Mouse (Mus musculus) hindbrain, embryonic 16.5 days (tissue): ENCODE measurements around the gene Gm6034. TPM values are rescaled to one million over a fixed set of nuclear protein-coding genes. Genes with fewer than 3 reads are reported as not detected.
A peak's percentile ranks its signal among the peaks of the same experiment; 100 is the strongest.
"Not testable (repeated sequence)": the region's sequence is repeated elsewhere in the genome, so short reads cannot be mapped to it uniquely, and the experiment has no call there.

Source experiments
- ATAC-seq: fragments of 200-750 bp; cut with Nextera tagmentation; 2 replicates; pipeline ENCODE4 v1.8.0; 2017; ENCODE audit warnings: moderate TSS enrichment, moderate library complexity
- H3K27ac ChIP-seq: fragments of 300-500 bp; sonication (generic); 2 replicates; pipeline ENCODE4 v1.5.1; 2014; ENCODE audit warnings: low read depth, mild to moderate bottlenecking, control low read depth, low read length, moderate library complexity
- H3K27me3 ChIP-seq: fragments of 300-500 bp; sonication (generic); replicated peaks from 2 replicates; pipeline ENCODE4 v1.6.1; 2014; ENCODE audit warnings: low read length; ENCODE audit not compliant: control insufficient read depth, insufficient read depth
- H3K36me3 ChIP-seq: fragments of 300-500 bp; sonication (generic); 2 replicates; pipeline ENCODE4 v1.6.1; 2014; ENCODE audit warnings: mild to moderate bottlenecking, low read length, moderate library complexity, mixed read lengths; ENCODE audit not compliant: control insufficient read depth, insufficient read depth
- H3K4me1 ChIP-seq: fragments of 300-500 bp; sonication (generic); 2 replicates; pipeline ENCODE4 v1.6.1; 2014; ENCODE audit warnings: low read depth, low read length; ENCODE audit not compliant: control insufficient read depth, insufficient read depth
- H3K4me2 ChIP-seq: fragments of 300-500 bp; sonication (generic); 2 replicates; pipeline ENCODE4 v1.6.1; 2014; ENCODE audit warnings: mild to moderate bottlenecking, low read length, control low read depth, moderate library complexity
- H3K4me3 ChIP-seq: fragments of 300-500 bp; sonication (generic); 2 replicates; pipeline ENCODE4 v1.5.1; 2014; ENCODE audit warnings: mild to moderate bottlenecking, low read length, control low read depth, moderate library complexity
- H3K9ac ChIP-seq: fragments of 300-500 bp; sonication (generic); 2 replicates; pipeline ENCODE4 v1.6.1; 2014; ENCODE audit warnings: low read depth, mild to moderate bottlenecking, control low read depth, low read length, moderate library complexity
- H3K9me3 ChIP-seq: fragments of 300-500 bp; sonication (generic); 2 replicates; pipeline ENCODE4 v1.6.1; 2014; ENCODE audit warnings: mild to moderate bottlenecking, low read length, moderate library complexity; ENCODE audit not compliant: control insufficient read depth
- whole genome bisulfite sequencing: fragments of 180-500 bp; shearing (Covaris S2); extraction: QIAGEN DNeasy Blood & Tissue Kit; methylation state at CpG from one replicate; pipeline ENCODE4 v1.1.7; 2014; 5-methylcytosine and 5-hydroxymethylcytosine counted together
- polyA plus RNA-seq: library from polyadenylated mRNA; unstranded; fragments of >200 nt; fragmentation: Nextera tagmentation; extraction: Ambion mirVana; gene quantifications from 2 replicates; pipeline ENCODE4 v1.2.1, GENCODE M21; 2015

The Gm6034 gene
- polyA plus RNA-seq, 1 experiment from 2014 or later, result not detected

GRCm38 (mm10) chr17:36028879-36029619 lies 13.7 kb upstream of the Gm6034 start:
- no peak for ATAC-seq

GRCm38 (mm10) chr17:36030046-36030702 lies 12.6 kb upstream of the Gm6034 start:
- H3K4me3 ChIP-seq, H3K9me3 ChIP-seq: not testable (repeated sequence)
- 75% methylated on average over 2 of the region's 4 CpGs for WGBS

More at GRCm38 (mm10) chr17:36028879-36029619, 13.7 kb upstream of the Gm6034 start:
- no peaks in the 10 kb centered on the region for H3K36me3 ChIP-seq
- 0 out of 2 replicates have a peak, but pooled peaks cover 2% of the 10 kb centered on the region for H3K4me1 ChIP-seq
- H3K27me3 ChIP-seq, result no peaks in the 10 kb centered on the region
- H3K4me2 ChIP-seq, result no peak overlapping the region
- WGBS, result 79% methylated on average over 7 of the region's 7 CpGs
- H3K4me3 ChIP-seq, result no peak overlapping the region
- H3K9me3 ChIP-seq, result no peaks in the 10 kb centered on the region
- no peak overlapping the region for H3K27ac ChIP-seq
- H3K9ac ChIP-seq, result no peak overlapping the region

GRCm38 (mm10) chr17:36030703-36031582 lies 11.8 kb upstream of the Gm6034 start:
- ATAC-seq, result peak; percentile 6; the same call in 1 of the 2 replicates
- H3K36me3 ChIP-seq, H3K9me3 ChIP-seq, H3K27ac ChIP-seq, H3K27me3 ChIP-seq, H3K4me1 ChIP-seq: not testable (repeated sequence)
- WGBS, result 36% methylated on average over 8 of the region's 8 CpGs
- Histone ChIP-seq H3K4me2 (peak overlapping the region; percentile 85), H3K9ac (peak overlapping the region; percentile 25), H3K4me3 (peak overlapping the region; percentile 46)

More at GRCm38 (mm10) chr17:36030046-36030702, 12.6 kb upstream of the Gm6034 start:
- H3K9ac ChIP-seq, H3K4me2 ChIP-seq, H3K27me3 ChIP-seq, H3K36me3 ChIP-seq, ATAC-seq, H3K4me1 ChIP-seq, H3K27ac ChIP-seq: not testable (repeated sequence)

DNA sequence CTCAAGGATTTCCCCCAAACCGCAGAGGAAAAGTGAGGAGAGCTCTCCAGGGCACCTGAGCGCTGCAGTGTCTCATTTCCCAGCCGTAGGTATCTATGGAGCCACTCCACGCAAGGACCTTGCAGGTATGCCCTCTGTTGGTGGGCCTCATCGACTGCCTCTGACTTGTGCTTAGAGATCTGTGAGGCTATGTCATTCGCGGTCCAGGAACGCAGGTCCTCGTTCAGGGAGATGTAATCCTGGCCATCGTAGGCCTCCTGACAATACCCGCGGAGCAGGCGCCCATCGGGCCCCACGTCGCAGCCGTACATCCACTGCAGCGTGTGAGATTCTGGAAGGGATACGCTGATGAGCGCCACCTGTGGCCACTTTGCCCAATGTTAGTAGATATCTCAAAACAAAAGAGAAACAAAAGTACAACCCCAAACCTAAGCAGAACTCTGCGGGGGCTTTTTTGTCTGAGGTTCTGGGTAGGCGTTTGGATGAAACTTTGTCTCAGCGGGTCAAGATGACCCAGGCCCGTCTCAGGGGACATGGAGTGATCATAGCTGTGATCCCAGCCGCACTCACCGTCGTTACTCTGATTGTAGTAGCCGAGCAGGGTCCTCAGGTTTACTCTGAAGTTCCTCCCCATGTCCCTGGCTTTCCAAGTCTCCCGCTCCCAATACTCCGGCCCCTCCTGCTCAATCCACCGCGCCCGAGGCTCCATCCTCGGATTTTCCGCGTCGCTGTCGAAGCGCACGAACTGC lies 11.0 kb upstream of the Gm6034 start:
- H3K36me3 ChIP-seq, H3K27me3 ChIP-seq, H3K4me1 ChIP-seq, H3K27ac ChIP-seq, H3K9me3 ChIP-seq: not testable (repeated sequence)
- ATAC-seq, result peak; percentile 86
- H3K4me3 ChIP-seq, result peak overlapping the region; percentile 46
- peak overlapping the region; percentile 57 for H3K9ac ChIP-seq
- peak overlapping the region; percentile 85 for H3K4me2 ChIP-seq
- WGBS, result 1% methylated on average over 37 of the region's 40 CpGs

DNA sequence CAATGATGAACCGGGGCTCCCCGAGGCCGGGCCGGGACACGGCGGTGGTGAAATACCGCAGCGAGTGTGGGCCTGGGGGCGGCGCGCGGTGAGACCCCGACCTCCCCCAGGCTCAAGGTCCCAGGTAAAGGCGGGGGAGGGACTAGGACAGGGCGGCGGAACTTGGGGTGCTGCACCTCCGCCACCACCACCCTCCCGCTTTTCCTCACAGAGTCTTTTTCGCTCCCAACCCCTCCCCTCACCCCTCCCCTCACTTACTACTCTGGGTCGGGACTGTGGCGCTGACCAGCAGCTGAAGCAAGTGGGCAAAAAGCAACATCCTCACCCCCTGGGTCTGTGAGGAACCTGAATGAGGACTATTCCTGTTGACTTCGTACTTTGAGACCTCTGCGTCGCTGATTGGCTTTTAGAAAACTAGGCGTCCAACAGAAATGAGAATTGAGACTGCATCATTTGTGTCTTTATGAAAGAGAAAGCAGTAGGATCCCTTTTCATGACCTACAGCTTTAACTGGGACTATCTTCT lies 10.3 kb upstream of the Gm6034 start, which contains the start of gene H2-T23:
Gene H2-T23 (minus strand): TSS at position 505 of the 525 bp plus-strand sequence.
- not testable (repeated sequence) for H3K9me3 ChIP-seq, H3K27ac ChIP-seq, H3K27me3 ChIP-seq, H3K4me1 ChIP-seq, H3K36me3 ChIP-seq
- Histone ChIP-seq H3K4me2 (peak within 1 kb of the TSS; percentile 85), H3K4me3 (peak within 1 kb of the TSS; percentile 46), H3K9ac (peak within 1 kb of the TSS; percentile 57)
- ATAC-seq, result peak; percentile 25; the same call in 1 of the 2 replicates
- 1% methylated on average over 19 of the region's 25 CpGs for WGBS

DNA sequence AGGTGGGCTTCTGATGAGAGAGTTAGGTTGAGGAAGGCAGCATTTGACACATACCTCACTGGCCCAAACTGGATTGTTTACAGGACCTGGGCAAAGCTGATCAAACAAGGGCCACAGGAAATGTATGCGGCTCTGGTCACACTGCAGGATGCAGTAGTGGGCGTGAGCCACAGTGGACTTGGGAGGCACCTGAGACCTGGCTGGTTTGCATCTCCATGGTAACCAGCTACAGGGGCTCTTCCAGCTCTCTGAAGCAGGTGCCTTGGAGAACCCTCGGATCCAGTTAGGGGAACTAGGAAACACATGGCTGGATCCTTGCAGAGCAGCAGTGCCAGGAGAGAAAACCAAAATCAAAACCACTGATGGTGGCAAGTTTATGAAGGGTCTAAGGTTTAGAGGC lies 8.2 kb upstream of the Gm6034 start:
- H3K4me2 ChIP-seq, H3K4me1 ChIP-seq, H3K27ac ChIP-seq, H3K27me3 ChIP-seq, H3K9ac ChIP-seq, H3K9me3 ChIP-seq, H3K36me3 ChIP-seq, ATAC-seq, H3K4me3 ChIP-seq: not testable (repeated sequence)
- 55% methylated on average over 3 of the region's 3 CpGs for WGBS

GRCm38 (mm10) chr17:36035010-36035638 lies 7.6 kb upstream of the Gm6034 start:
- H3K4me3 ChIP-seq, result not testable (repeated sequence)

DNA sequence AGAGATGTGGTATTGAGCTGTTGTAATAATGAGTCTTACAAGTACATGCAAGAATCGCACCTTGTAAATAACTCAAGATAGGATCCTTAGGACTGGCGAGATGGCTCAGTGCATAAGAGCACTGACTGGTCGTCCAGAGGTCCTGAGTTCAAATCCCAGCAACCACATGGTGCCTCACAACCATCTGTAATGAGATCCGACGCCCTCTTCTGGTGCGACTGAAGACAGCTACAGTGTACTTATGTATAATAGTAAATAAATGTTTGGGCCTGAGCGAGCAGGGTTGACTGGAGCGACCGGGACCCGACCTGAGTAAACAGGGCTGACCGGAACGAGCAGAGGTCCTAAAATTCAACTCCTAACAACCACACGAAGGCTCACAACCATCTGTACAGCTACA lies 6.6 kb upstream of the Gm6034 start:
- not testable (repeated sequence) for H3K4me3 ChIP-seq, H3K9ac ChIP-seq, H3K9me3 ChIP-seq, H3K27me3 ChIP-seq, H3K4me2 ChIP-seq, H3K27ac ChIP-seq, ATAC-seq, H3K36me3 ChIP-seq, H3K4me1 ChIP-seq
- WGBS, result 87% methylated on average over 13 of the region's 13 CpGs

More at GRCm38 (mm10) chr17:36035010-36035638, 7.6 kb upstream of the Gm6034 start:
- H3K27me3 ChIP-seq, H3K9ac ChIP-seq, H3K4me2 ChIP-seq, ATAC-seq, H3K36me3 ChIP-seq, H3K9me3 ChIP-seq, H3K27ac ChIP-seq, H3K4me1 ChIP-seq: not testable (repeated sequence)
- WGBS, result 45% methylated on average over 3 of the region's 3 CpGs
